Mouse (Mus musculus): ENCODE measurements around the gene Usp54. TPM values are rescaled to one million over a fixed set of nuclear protein-coding genes. Genes with fewer than 3 reads are reported as not detected.

Usp54 gene
- total RNA-seq, 1 experiment, result 15.3 TPM

GRCm38 (mm10) chr14:20654690-20655421 is 14.0 kb upstream of the Usp54 start:
- Histone ChIP-seq H3K27ac (ENCODE audit: insufficient read depth, low read depth, low read length, poor library complexity, severe bottlenecking) (no peak overlapping the region), H3K4me3 (ENCODE audit: insufficient read depth in 1 of 2, low read depth in 1 of 2, low read length in 2 of 2, poor library complexity in 1 of 2, severe bottlenecking in 1 of 2) (no peak overlapping the region)

GRCm38 (mm10) chr14:20651722-20652256 is 10.9 kb upstream of the Usp54 start:
- in situ Hi-C loops (cut with MboI; ENCODE audit: low sequenced_read_pairs in 2 of 2, unreplicated experiment in 2 of 2), result no loop called here
- no peak overlapping the region for H3K27ac ChIP-seq (ENCODE audit: insufficient read depth, low read depth, low read length, poor library complexity, severe bottlenecking)
- no peaks in the 10 kb centered on the region for H3K9me3 ChIP-seq (ENCODE audit: control insufficient read depth, insufficient read depth, low read depth, low read length)
- no peak for DNase-seq (ENCODE audit: low read depth, low spot score)
- TF ChIP-seq CHD2 (IDR thresholded peaks at IDR 0.05; ENCODE audit: low read depth, low read length) (no peak), HCFC1 (IDR thresholded peaks at IDR 0.05; ENCODE audit: borderline replicate concordance, insufficient read depth, low read length) (no peak), MAFK (IDR thresholded peaks at IDR 0.05; ENCODE audit: insufficient read depth, low read depth, low read length) (no peak), ZC3H11A (IDR thresholded peaks at IDR 0.05; ENCODE audit: borderline replicate concordance, low read depth, low read length) (no peak)
- H3K9ac ChIP-seq (ENCODE audit: insufficient read depth, low read depth, low read length, poor library complexity, severe bottlenecking), result no peak overlapping the region
- no peak overlapping the region for H3K4me3 ChIP-seq (ENCODE audit: insufficient read depth in 1 of 2, low read depth in 1 of 2, low read length in 2 of 2, poor library complexity in 1 of 2, severe bottlenecking in 1 of 2)
- H3K4me1 ChIP-seq (ENCODE audit: control insufficient read depth in 2 of 2, insufficient read depth in 2 of 2, low read length in 2 of 2, poor library complexity in 1 of 2), result 0 out of 4 replicates have a peak, but pooled peaks cover 0 to 1% of the 10 kb centered on the region in 2 experiments
- no peaks in the 10 kb centered on the region; the same call in 1 of the 2 replicates for H3K36me3 ChIP-seq (ENCODE audit: control insufficient read depth, insufficient read depth, low read length, poor library complexity, severe bottlenecking)

More at GRCm38 (mm10) chr14:20654690-20655421, 14.0 kb upstream of the Usp54 start:
- no peak for TF ChIP-seq ZNF384 (IDR thresholded peaks at IDR 0.05; ENCODE audit: low read depth, low read length)
- TF ChIP-seq HCFC1 (IDR thresholded peaks at IDR 0.05; ENCODE audit: borderline replicate concordance, insufficient read depth, low read length), result no peak
- no peak for TF ChIP-seq CHD2 (IDR thresholded peaks at IDR 0.05; ENCODE audit: low read depth, low read length)
- no peak for TF ChIP-seq MAFK (IDR thresholded peaks at IDR 0.05; ENCODE audit: insufficient read depth, low read depth, low read length)
- TF ChIP-seq ZC3H11A (IDR thresholded peaks at IDR 0.05; ENCODE audit: borderline replicate concordance, low read depth, low read length), result no peak
- Histone ChIP-seq H3K4me1 (ENCODE audit: control insufficient read depth in 2 of 2, insufficient read depth in 2 of 2, low read length in 2 of 2, poor library complexity in 1 of 2) (peaks cover 0 to 1% of the 10 kb centered on the region in 2 experiments; a peak in 1 of 4 replicates), H3K9me3 (ENCODE audit: control insufficient read depth, insufficient read depth, low read depth, low read length) (no peaks in the 10 kb centered on the region), H3K36me3 (ENCODE audit: control insufficient read depth, insufficient read depth, low read length, poor library complexity, severe bottlenecking) (no peaks in the 10 kb centered on the region; the same call in 1 of the 2 replicates), H3K9ac (ENCODE audit: insufficient read depth, low read depth, low read length, poor library complexity, severe bottlenecking) (no peak overlapping the region)
- in situ Hi-C loops (cut with MboI; ENCODE audit: low sequenced_read_pairs in 2 of 2, unreplicated experiment in 2 of 2), result loop anchor here in 1 of 2 experiments (5.0 kb wide), 1 partner anchor 78 kb away; no protein-coding TSS in a partner anchor
- DNase-seq (ENCODE audit: low read depth, low spot score), result no peak

GRCm38 (mm10) chr14:20651000-20651399 is 10.1 kb upstream of the Usp54 start:
- no peak overlapping the region for H3K4me3 ChIP-seq (ENCODE audit: insufficient read depth in 1 of 2, low read depth in 1 of 2, low read length in 2 of 2, poor library complexity in 1 of 2, severe bottlenecking in 1 of 2)
- H3K4me1 ChIP-seq (ENCODE audit: control insufficient read depth in 2 of 2, insufficient read depth in 2 of 2, low read length in 2 of 2, poor library complexity in 1 of 2), result 0 out of 4 replicates have a peak, but pooled peaks cover 0 to 1% of the 10 kb centered on the region in 2 experiments
- no peaks in the 10 kb centered on the region; the same call in 1 of the 2 replicates for H3K36me3 ChIP-seq (ENCODE audit: control insufficient read depth, insufficient read depth, low read length, poor library complexity, severe bottlenecking)
- H3K9ac ChIP-seq (ENCODE audit: insufficient read depth, low read depth, low read length, poor library complexity, severe bottlenecking), result no peak overlapping the region
- no peak for TF ChIP-seq CHD2 (IDR thresholded peaks at IDR 0.05; ENCODE audit: low read depth, low read length)
- TF ChIP-seq MAFK (IDR thresholded peaks at IDR 0.05; ENCODE audit: insufficient read depth, low read depth, low read length), result no peak
- no peak for TF ChIP-seq ZC3H11A (IDR thresholded peaks at IDR 0.05; ENCODE audit: borderline replicate concordance, low read depth, low read length)
- TF ChIP-seq HCFC1 (IDR thresholded peaks at IDR 0.05; ENCODE audit: borderline replicate concordance, insufficient read depth, low read length), result no peak
- TF ChIP-seq ZNF384 (IDR thresholded peaks at IDR 0.05; ENCODE audit: low read depth, low read length), result no peak
- in situ Hi-C loops (cut with MboI; ENCODE audit: low sequenced_read_pairs in 2 of 2, unreplicated experiment in 2 of 2), result no loop called here
- no peaks in the 10 kb centered on the region for H3K9me3 ChIP-seq (ENCODE audit: control insufficient read depth, insufficient read depth, low read depth, low read length)
- no peak overlapping the region for H3K27ac ChIP-seq (ENCODE audit: insufficient read depth, low read depth, low read length, poor library complexity, severe bottlenecking)
- DNase-seq (ENCODE audit: low read depth, low spot score), result no peak

GRCm38 (mm10) chr14:20646381-20646780 is 5.5 kb upstream of the Usp54 start:
- DNase-seq (ENCODE audit: low read depth, low spot score), result no peak
- H3K9ac ChIP-seq (ENCODE audit: insufficient read depth, low read depth, low read length, poor library complexity, severe bottlenecking), result no peak overlapping the region
- no peaks in the 10 kb centered on the region; the same call in 1 of the 2 replicates for H3K36me3 ChIP-seq (ENCODE audit: control insufficient read depth, insufficient read depth, low read length, poor library complexity, severe bottlenecking)
- in situ Hi-C loops (cut with MboI; ENCODE audit: low sequenced_read_pairs in 2 of 2, unreplicated experiment in 2 of 2), result no loop called here
- H3K27ac ChIP-seq (ENCODE audit: insufficient read depth, low read depth, low read length, poor library complexity, severe bottlenecking), result no peak overlapping the region
- H3K4me3 ChIP-seq (ENCODE audit: insufficient read depth in 1 of 2, low read depth in 1 of 2, low read length in 2 of 2, poor library complexity in 1 of 2, severe bottlenecking in 1 of 2), result no peak overlapping the region
- no peaks in the 10 kb centered on the region for H3K9me3 ChIP-seq (ENCODE audit: control insufficient read depth, insufficient read depth, low read depth, low read length)
- no peak for TF ChIP-seq HCFC1 (IDR thresholded peaks at IDR 0.05; ENCODE audit: borderline replicate concordance, insufficient read depth, low read length)
- no peak for TF ChIP-seq CHD2 (IDR thresholded peaks at IDR 0.05; ENCODE audit: low read depth, low read length)
- TF ChIP-seq ZC3H11A (IDR thresholded peaks at IDR 0.05; ENCODE audit: borderline replicate concordance, low read depth, low read length), result no peak
- no peak for TF ChIP-seq ZNF384 (IDR thresholded peaks at IDR 0.05; ENCODE audit: low read depth, low read length)
- TF ChIP-seq MAFK (IDR thresholded peaks at IDR 0.05; ENCODE audit: insufficient read depth, low read depth, low read length), result no peak
- 0 out of 4 replicates have a peak, but pooled peaks cover 0 to 2% of the 10 kb centered on the region in 2 experiments for H3K4me1 ChIP-seq (ENCODE audit: control insufficient read depth in 2 of 2, insufficient read depth in 2 of 2, low read length in 2 of 2, poor library complexity in 1 of 2)
